Mouse (Mus musculus): Measurements from ENCODE around the gene Fbxo42. TPM values are rescaled to one million over a fixed set of nuclear protein-coding genes. Genes with fewer than 3 reads are reported as not detected.

Gene Fbxo42
- polyA plus RNA-seq, 1 experiment from 2014 or later, result 27.0 TPM

GRCm38 (mm10) chr4:141120700-141121099, 27.0 kb upstream of the Fbxo42 start:
- H3K4me2 ChIP-seq (replicated peaks), result no peak overlapping the region
- H3K27me3 ChIP-seq, result no peaks in the 10 kb centered on the region
- H3K4me3 ChIP-seq, result no peak overlapping the region
- peaks cover 27% of the 10 kb centered on the region for H3K36me3 ChIP-seq
- 0 out of 2 replicates have a peak, but pooled peaks have one; percentile 47 for ATAC-seq (ENCODE audit: low FRiP score, low read depth)
- H3K9me3 ChIP-seq, result no peaks in the 10 kb centered on the region
- no peak overlapping the region for H3K9ac ChIP-seq (replicated peaks)
- H3K4me1 ChIP-seq, result peaks cover 23% of the 10 kb centered on the region
- 21% methylated on average over 11 of the region's 11 CpGs for WGBS
- no peak overlapping the region for H3K27ac ChIP-seq (replicated peaks)

- Histone ChIP-seq H3K36me3 (peaks cover 12% of the 10 kb centered on the region), H3K4me3 (no peak overlapping the region), H3K4me2 (replicated peaks) (no peak overlapping the region), H3K27me3 (no peaks in the 10 kb centered on the region), H3K9ac (replicated peaks) (no peak overlapping the region), H3K27ac (replicated peaks) (no peak overlapping the region), H3K9me3 (no peaks in the 10 kb centered on the region), H3K4me1 (peaks cover 23% of the 10 kb centered on the region)
- no peak for ATAC-seq (ENCODE audit: low FRiP score, low read depth)
- 87% methylated on average over 7 of the region's 7 CpGs for WGBS
These were observed 25.1 kb upstream of the Fbxo42 start for GRCm38 (mm10) chr4:141122663-141123062.

- Histone ChIP-seq H3K27ac (replicated peaks) (no peak overlapping the region), H3K4me2 (replicated peaks) (no peak overlapping the region), H3K27me3 (no peaks in the 10 kb centered on the region), H3K4me3 (no peak overlapping the region), H3K9me3 (no peaks in the 10 kb centered on the region), H3K4me1 (peaks cover 23% of the 10 kb centered on the region), H3K9ac (replicated peaks) (no peak overlapping the region), H3K36me3 (peaks cover 9% of the 10 kb centered on the region; the same call in 1 of the 2 replicates)
- WGBS, result 17% methylated on average over 1 of the region's 1 CpGs
- ATAC-seq (ENCODE audit: low FRiP score, low read depth), result no peak
These were observed 24.6 kb upstream of the Fbxo42 start for GRCm38 (mm10) chr4:141123065-141123464.

- 66% methylated on average over 6 of the region's 6 CpGs for WGBS
- no peak for ATAC-seq (ENCODE audit: low FRiP score, low read depth)
These were observed 18.5 kb upstream of the Fbxo42 start for GRCm38 (mm10) chr4:141129190-141129710.

GRCm38 (mm10) chr4:141130704-141131342, 16.9 kb upstream of the Fbxo42 start:
- H3K27ac ChIP-seq (replicated peaks), result peak overlapping the region; percentile 2; the same call in 1 of the 2 replicates
- H3K27me3 ChIP-seq, result no peaks in the 10 kb centered on the region
- no peak for ATAC-seq (ENCODE audit: low FRiP score, low read depth)
- WGBS, result 82% methylated on average over 6 of the region's 6 CpGs
- H3K9ac ChIP-seq (replicated peaks), result no peak overlapping the region
- H3K4me1 ChIP-seq, result peaks cover 46% of the 10 kb centered on the region
- no peak overlapping the region for H3K4me3 ChIP-seq
- no peaks in the 10 kb centered on the region for H3K9me3 ChIP-seq
- H3K4me2 ChIP-seq (replicated peaks), result no peak overlapping the region
- H3K36me3 ChIP-seq, result 0 out of 2 replicates have a peak, but pooled peaks cover 4% of the 10 kb centered on the region

More at GRCm38 (mm10) chr4:141129190-141129710, 18.5 kb upstream of the Fbxo42 start:
- Histone ChIP-seq H3K4me3 (no peak overlapping the region), H3K4me2 (replicated peaks) (no peak overlapping the region), H3K36me3 (0 out of 2 replicates have a peak, but pooled peaks cover 4% of the 10 kb centered on the region), H3K27me3 (no peaks in the 10 kb centered on the region), H3K27ac (replicated peaks) (no peak overlapping the region), H3K9ac (replicated peaks) (no peak overlapping the region), H3K9me3 (no peaks in the 10 kb centered on the region), H3K4me1 (peaks cover 34% of the 10 kb centered on the region)

- Histone ChIP-seq H3K27ac (replicated peaks) (peak overlapping the region; percentile 31), H3K9ac (replicated peaks) (no peak overlapping the region; the same call in 1 of the 2 replicates), H3K9me3 (no peaks in the 10 kb centered on the region), H3K27me3 (no peaks in the 10 kb centered on the region), H3K36me3 (0 out of 2 replicates have a peak, but pooled peaks cover under 1% of the 10 kb centered on the region), H3K4me1 (peaks cover 52% of the 10 kb centered on the region), H3K4me2 (replicated peaks) (no peak overlapping the region), H3K4me3 (no peak overlapping the region)
- no peak for ATAC-seq (ENCODE audit: low FRiP score, low read depth)
- 49% methylated on average over 5 of the region's 5 CpGs for WGBS
These were observed 16.1 kb upstream of the Fbxo42 start for GRCm38 (mm10) chr4:141131531-141132061.

- Histone ChIP-seq H3K4me2 (replicated peaks) (no peak overlapping the region), H3K4me3 (no peak overlapping the region), H3K27me3 (no peaks in the 10 kb centered on the region), H3K4me1 (peaks cover 58% of the 10 kb centered on the region), H3K9me3 (no peaks in the 10 kb centered on the region), H3K9ac (replicated peaks) (no peak overlapping the region; the same call in 1 of the 2 replicates), H3K36me3 (no peaks in the 10 kb centered on the region), H3K27ac (replicated peaks) (peak overlapping the region; percentile 31)
- ATAC-seq (ENCODE audit: low FRiP score, low read depth), result no peak
- WGBS, result 51% methylated on average over 8 of the region's 8 CpGs
These were observed 15.5 kb upstream of the Fbxo42 start for GRCm38 (mm10) chr4:141132191-141132590.

- Histone ChIP-seq H3K4me1 (peaks cover 64% of the 10 kb centered on the region), H3K9ac (replicated peaks) (no peak overlapping the region), H3K27ac (replicated peaks) (no peak overlapping the region), H3K27me3 (no peaks in the 10 kb centered on the region), H3K4me3 (no peak overlapping the region), H3K4me2 (replicated peaks) (no peak overlapping the region), H3K9me3 (no peaks in the 10 kb centered on the region), H3K36me3 (no peaks in the 10 kb centered on the region)
- no peak for ATAC-seq (ENCODE audit: low FRiP score, low read depth)
- 66% methylated on average over 8 of the region's 8 CpGs for WGBS
These were observed 14.5 kb upstream of the Fbxo42 start for GRCm38 (mm10) chr4:141133227-141133626.

GRCm38 (mm10) chr4:141134031-141134441, 13.7 kb upstream of the Fbxo42 start:
- peak; percentile 38; the same call in 1 of the 2 replicates for ATAC-seq (ENCODE audit: low FRiP score, low read depth)
- H3K9ac ChIP-seq (replicated peaks), result 0 out of 2 replicates have a peak overlapping the region, but pooled peaks have one; percentile 1
- peaks cover 71% of the 10 kb centered on the region for H3K4me1 ChIP-seq
- H3K27ac ChIP-seq (replicated peaks), result peak overlapping the region; percentile 73
- H3K4me3 ChIP-seq, result no peak overlapping the region
- no peaks in the 10 kb centered on the region for H3K9me3 ChIP-seq
- WGBS, result 12% methylated on average over 8 of the region's 8 CpGs
- H3K4me2 ChIP-seq (replicated peaks), result peak overlapping the region; percentile 25
- H3K36me3 ChIP-seq, result no peaks in the 10 kb centered on the region
- H3K27me3 ChIP-seq, result no peaks in the 10 kb centered on the region

- no peak for ATAC-seq (ENCODE audit: low FRiP score, low read depth)
- peak overlapping the region; percentile 73 for H3K27ac ChIP-seq (replicated peaks)
- 61% methylated on average over 20 of the region's 20 CpGs for WGBS
These were observed 12.8 kb upstream of the Fbxo42 start for GRCm38 (mm10) chr4:141134751-141135530.

GRCm38 (mm10) chr4:141136126-141136525, 11.6 kb upstream of the Fbxo42 start:
- WGBS, result 74% methylated on average over 7 of the region's 7 CpGs
- Histone ChIP-seq H3K27ac (replicated peaks) (no peak overlapping the region), H3K4me2 (replicated peaks) (0 out of 2 replicates have a peak overlapping the region, but pooled peaks have one; percentile 1), H3K4me3 (no peak overlapping the region), H3K9me3 (no peaks in the 10 kb centered on the region), H3K36me3 (no peaks in the 10 kb centered on the region), H3K9ac (replicated peaks) (no peak overlapping the region), H3K27me3 (no peaks in the 10 kb centered on the region), H3K4me1 (peaks cover 64% of the 10 kb centered on the region)
- ATAC-seq (ENCODE audit: low FRiP score, low read depth), result no peak

More at GRCm38 (mm10) chr4:141134751-141135530, 12.8 kb upstream of the Fbxo42 start:
- Histone ChIP-seq H3K4me1 (peaks cover 71% of the 10 kb centered on the region), H3K4me2 (replicated peaks) (peak overlapping the region; percentile 25), H3K4me3 (no peak overlapping the region), H3K36me3 (no peaks in the 10 kb centered on the region), H3K27me3 (no peaks in the 10 kb centered on the region), H3K9ac (replicated peaks) (no peak overlapping the region), H3K9me3 (no peaks in the 10 kb centered on the region)

Data from midbrain, embryonic 12.5 days (tissue).